Mouse (Mus musculus) liver, embryonic 13.5 days (tissue): Measurements from ENCODE around the gene Imp3. TPM values are rescaled to one million over a fixed set of nuclear protein-coding genes. Genes with fewer than 3 reads are reported as not detected.
"Not testable (repeated sequence)": the region's sequence is repeated elsewhere in the genome, so short reads cannot be mapped to it uniquely, and the experiment has no call there.

Source experiments
- ATAC-seq: fragments of 200-750 bp; cut with Nextera tagmentation; 2 replicates; pipeline ENCODE4 v1.8.0; 2017; ENCODE audit warnings: low read depth, mild to moderate bottlenecking, moderate number of reproducible peaks, moderate library complexity
- DNase-seq: peaks from one replicate; pipeline ENCODE4 v3.0.0; 2022
- H3K27ac ChIP-seq: fragments of 300-500 bp; sonication (generic); 2 replicates; pipeline ENCODE4 v1.5.1; 2015; ENCODE audit warnings: moderate library complexity, mild to moderate bottlenecking, inconsistent platforms
- H3K27me3 ChIP-seq: fragments of 300-500 bp; sonication (generic); 2 replicates; pipeline ENCODE4 v1.6.1; 2015; ENCODE audit warnings: mild to moderate bottlenecking, inconsistent platforms
- H3K36me3 ChIP-seq: fragments of 300-500 bp; sonication (generic); 2 replicates; pipeline ENCODE4 v1.6.1; 2015; ENCODE audit warnings: mild to moderate bottlenecking, inconsistent platforms
- H3K4me1 ChIP-seq: fragments of 300-500 bp; sonication (generic); replicated peaks from 2 replicates; pipeline ENCODE4 v1.6.1; 2015; ENCODE audit warnings: inconsistent platforms
- H3K4me2 ChIP-seq: fragments of 300-500 bp; sonication (generic); 2 replicates; pipeline ENCODE4 v1.6.1; 2015; ENCODE audit warnings: inconsistent platforms, mild to moderate bottlenecking, moderate library complexity
- H3K4me3 ChIP-seq: fragments of 300-500 bp; sonication (generic); replicated peaks from 2 replicates; pipeline ENCODE4 v1.5.1; 2015; ENCODE audit warnings: mild to moderate bottlenecking, inconsistent platforms
- H3K9ac ChIP-seq: fragments of 300-500 bp; sonication (generic); 2 replicates; pipeline ENCODE4 v1.6.1; 2015; ENCODE audit warnings: mild to moderate bottlenecking, inconsistent platforms
- H3K9me3 ChIP-seq: fragments of 300-500 bp; sonication (generic); replicated peaks from 2 replicates; pipeline ENCODE4 v1.6.1; 2016; ENCODE audit warnings: inconsistent platforms
- WGBS: fragments of 180-500 bp; shearing (Covaris S2); methylation state at CpG from one replicate; pipeline ENCODE4 v1.1.7; 2015; ENCODE audit not compliant: insufficient replicate concordance; 5-methylcytosine and 5-hydroxymethylcytosine counted together
- polyA plus RNA-seq: library from polyadenylated mRNA; unstranded; fragments of >200 nt; fragmentation: Nextera tagmentation; extraction: Ambion mirVana; gene quantifications from 2 replicates; pipeline ENCODE4 v1.2.1, GENCODE M21; 2015

Gene Imp3
- polyA plus RNA-seq, 1 experiment from 2014 or later: 66.1 TPM

DNA sequence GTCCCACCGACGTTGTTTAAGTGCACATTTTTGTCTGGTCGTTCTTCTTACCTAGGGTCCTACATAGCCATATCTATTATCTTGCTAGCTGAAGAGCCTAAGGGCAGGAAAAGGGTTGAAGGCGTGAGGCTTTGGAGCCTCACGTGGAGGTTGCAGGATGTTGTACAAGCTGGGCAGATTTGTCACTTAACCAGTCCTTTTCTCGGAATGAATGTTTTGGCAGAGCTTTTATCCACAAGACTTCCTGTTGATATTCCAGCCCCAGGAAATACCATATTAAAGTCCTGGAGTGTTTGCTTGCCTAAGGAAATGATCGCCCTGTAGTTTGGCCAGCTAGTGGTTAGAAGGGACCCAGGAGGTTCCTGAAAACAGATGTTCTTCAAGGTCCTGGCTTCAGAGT, 1.1 kb downstream of the Imp3 start:
- no peak for DNase-seq
- Histone ChIP-seq H3K4me2 (peak overlapping the region; percentile 97), H3K9me3 (no peaks in the 10 kb centered on the region), H3K27ac (peak overlapping the region; percentile 88; the same call in 1 of the 2 replicates), H3K36me3 (peaks cover 13% of the 10 kb centered on the region; the same call in 1 of the 2 replicates), H3K27me3 (no peaks in the 10 kb centered on the region), H3K4me3 (peak overlapping the region; percentile 89), H3K9ac (peak overlapping the region; percentile 92), H3K4me1 (peaks cover 29% of the 10 kb centered on the region)
- ATAC-seq: no peak
- under 1% methylated on average over 7 of the region's 7 CpGs for WGBS

DNA sequence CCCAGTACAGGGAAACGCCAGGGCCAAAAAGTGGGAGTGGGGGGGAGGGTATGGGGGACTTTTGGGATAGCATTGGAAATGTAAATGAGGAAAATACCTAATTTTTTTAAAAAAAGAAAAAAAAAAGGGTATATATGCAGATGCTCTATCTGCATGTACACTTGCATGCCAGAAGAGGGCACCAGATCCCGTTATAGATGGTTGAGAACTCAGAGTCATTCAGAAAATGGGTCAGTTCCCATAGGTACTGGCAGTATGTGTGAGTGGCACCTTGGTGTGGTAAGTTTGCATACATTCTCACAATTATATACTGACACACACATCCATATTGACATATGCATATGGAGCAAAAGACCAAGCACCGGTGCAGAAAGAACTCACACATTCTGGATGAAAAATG, 10.2 kb downstream of the Imp3 start:
- H3K4me3 ChIP-seq, H3K9me3 ChIP-seq, H3K4me2 ChIP-seq, H3K9ac ChIP-seq, H3K27ac ChIP-seq, ATAC-seq, H3K36me3 ChIP-seq, H3K27me3 ChIP-seq: not testable (repeated sequence)
- 16% methylated on average over 3 of the region's 3 CpGs for WGBS
- peaks cover 17% of the 10 kb centered on the region for H3K4me1 ChIP-seq
- DNase-seq: peak; percentile 29

DNA sequence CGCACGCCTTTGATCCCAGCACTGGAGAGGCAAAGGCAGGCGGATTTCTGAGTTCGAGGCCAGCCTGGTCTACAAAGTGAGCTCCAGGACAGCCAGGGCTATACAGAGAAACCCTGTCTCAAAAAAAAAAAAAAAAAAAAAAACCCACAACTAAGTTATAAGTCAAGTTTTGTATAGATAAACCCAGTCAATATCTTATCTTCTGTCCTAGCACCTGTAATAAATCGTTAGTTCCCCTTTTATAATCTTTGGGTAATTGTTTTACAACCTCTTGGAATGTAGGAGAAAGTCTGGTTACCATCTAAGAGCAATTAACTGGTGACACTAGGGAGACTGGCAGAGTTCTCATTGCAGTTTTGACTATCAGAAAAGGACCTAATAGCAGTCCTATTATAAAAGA, 11.4 kb downstream of the Imp3 start:
- H3K27me3 ChIP-seq, DNase-seq, H3K36me3 ChIP-seq, H3K9me3 ChIP-seq, H3K27ac ChIP-seq, H3K4me3 ChIP-seq, H3K4me2 ChIP-seq, ATAC-seq, H3K9ac ChIP-seq: not testable (repeated sequence)
- H3K4me1 ChIP-seq: peaks cover 17% of the 10 kb centered on the region
- 50% methylated on average over 5 of the region's 5 CpGs for WGBS

DNA sequence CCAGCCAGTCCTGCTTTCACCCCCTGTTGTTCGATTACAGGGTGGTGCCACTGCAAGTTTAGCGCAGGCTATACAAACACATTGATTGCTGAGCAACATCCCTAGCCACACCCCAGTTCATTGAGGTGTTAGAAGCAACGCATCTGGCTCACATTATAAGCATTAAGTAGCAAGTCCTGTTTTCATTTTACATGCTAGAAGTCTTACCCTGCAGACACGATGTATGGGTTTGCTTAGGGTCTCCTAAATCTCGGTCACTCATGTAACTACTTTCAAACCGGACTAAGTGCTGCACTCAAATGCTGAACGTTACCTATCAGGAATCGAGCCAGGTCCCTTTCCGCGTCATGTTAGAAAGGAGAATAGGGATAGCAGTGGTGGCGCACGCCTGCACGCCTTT, 12.5 kb downstream of the Imp3 start:
- peaks cover 17% of the 10 kb centered on the region for H3K4me1 ChIP-seq
- no peaks in the 10 kb centered on the region for H3K9me3 ChIP-seq
- H3K36me3 ChIP-seq: no peaks in the 10 kb centered on the region
- peak overlapping the region; percentile 87 for H3K4me2 ChIP-seq
- no peaks in the 10 kb centered on the region for H3K27me3 ChIP-seq
- peak overlapping the region; percentile 67 for H3K9ac ChIP-seq
- DNase-seq (no peak), ATAC-seq (no peak)
- peak overlapping the region; percentile 72 for H3K4me3 ChIP-seq
- peak overlapping the region; percentile 29 for H3K27ac ChIP-seq
- WGBS: 14% methylated on average over 13 of the region's 13 CpGs

DNA sequence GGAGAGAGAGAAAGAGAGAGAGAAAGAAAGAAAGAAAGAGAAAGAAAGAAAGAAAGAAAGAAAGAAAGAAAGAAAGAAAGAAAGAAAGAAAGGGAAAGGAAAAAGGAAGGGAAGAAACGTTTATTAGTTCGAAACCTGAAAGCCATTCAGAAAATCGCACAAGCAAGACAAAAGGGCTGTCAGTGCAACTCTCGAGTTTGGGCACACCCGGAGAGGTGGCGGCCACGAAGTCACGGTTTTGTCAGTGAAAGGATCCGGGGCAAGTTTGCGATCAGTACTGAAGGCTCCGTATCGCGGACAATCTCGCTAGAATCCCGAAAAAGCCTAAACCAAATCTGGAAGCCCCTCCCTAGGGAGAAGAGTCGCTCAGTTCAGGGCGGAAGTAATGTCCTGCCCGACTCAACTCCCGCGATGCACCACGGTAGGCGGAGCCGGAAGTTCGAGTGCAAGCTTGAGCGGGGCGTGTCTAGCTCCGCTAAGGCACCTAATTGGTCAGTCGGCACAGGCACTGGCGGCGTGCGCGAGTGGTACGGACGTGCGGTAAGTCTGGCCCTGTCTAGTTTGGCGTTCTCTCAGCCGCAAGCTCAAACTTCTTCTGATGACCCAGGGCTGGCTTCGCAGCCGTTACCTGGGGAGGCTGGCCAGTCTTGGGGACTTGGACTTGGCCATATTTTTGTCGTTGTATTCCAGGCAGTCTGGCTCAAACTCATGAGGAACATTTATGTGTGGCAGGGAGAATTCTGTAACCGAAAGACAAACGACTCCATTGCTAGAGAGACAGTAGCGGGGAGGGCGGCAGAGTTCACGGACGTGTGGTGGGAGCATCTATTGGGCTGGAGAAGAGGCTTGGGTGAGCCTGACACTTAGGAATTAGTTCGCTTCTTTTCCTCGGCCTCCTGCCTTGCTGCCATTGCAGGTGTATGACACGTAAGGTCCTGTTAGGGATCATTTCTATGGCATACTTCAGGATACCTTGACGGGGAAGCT, 13.4 kb downstream of the Imp3 start, which contains the start of gene Snupn:
Snupn (plus strand) TSS at position 465 of the 987 bp plus-strand sequence.
- peak; percentile 100 for ATAC-seq

DNA sequence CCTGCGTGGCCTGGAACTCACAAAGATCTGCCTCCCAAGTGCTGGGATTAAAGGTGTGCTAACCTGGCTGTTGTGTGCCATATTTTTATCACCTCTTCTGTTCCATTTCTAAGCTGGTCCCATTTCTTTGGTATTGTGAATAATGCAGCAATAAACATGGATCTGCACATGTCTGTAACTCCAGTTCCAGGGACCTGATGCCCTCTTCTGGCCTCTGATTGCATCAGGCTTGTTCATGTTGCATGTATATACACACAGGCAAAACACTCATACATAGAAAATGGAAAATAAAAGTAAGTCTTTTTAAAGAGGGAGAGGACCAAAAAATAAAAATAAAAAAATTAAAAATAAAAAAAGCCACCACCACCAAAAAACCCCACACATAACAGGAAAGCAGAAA, 16.3 kb downstream of the Imp3 start:
- no peaks in the 10 kb centered on the region for H3K27me3 ChIP-seq

More for the DNA sequence above, 13.4 kb downstream of the Imp3 start, which contains the start of gene Snupn:
- H3K27me3 ChIP-seq: no peaks in the 10 kb centered on the region
- peak; percentile 97 for DNase-seq
- H3K9ac ChIP-seq: peak within 1 kb of the TSS; percentile 81
- peak within 1 kb of the TSS; percentile 87 for H3K4me2 ChIP-seq
- no peaks in the 10 kb centered on the region for H3K9me3 ChIP-seq
- peaks cover 17% of the 10 kb centered on the region for H3K4me1 ChIP-seq
- WGBS: under 1% methylated on average over 50 of the region's 50 CpGs
- 0 out of 2 replicates have a peak, but pooled peaks cover 1% of the 10 kb centered on the region for H3K36me3 ChIP-seq
- H3K4me3 ChIP-seq: peak within 1 kb of the TSS; percentile 72
- H3K27ac ChIP-seq: peak within 1 kb of the TSS; percentile 83

DNA sequence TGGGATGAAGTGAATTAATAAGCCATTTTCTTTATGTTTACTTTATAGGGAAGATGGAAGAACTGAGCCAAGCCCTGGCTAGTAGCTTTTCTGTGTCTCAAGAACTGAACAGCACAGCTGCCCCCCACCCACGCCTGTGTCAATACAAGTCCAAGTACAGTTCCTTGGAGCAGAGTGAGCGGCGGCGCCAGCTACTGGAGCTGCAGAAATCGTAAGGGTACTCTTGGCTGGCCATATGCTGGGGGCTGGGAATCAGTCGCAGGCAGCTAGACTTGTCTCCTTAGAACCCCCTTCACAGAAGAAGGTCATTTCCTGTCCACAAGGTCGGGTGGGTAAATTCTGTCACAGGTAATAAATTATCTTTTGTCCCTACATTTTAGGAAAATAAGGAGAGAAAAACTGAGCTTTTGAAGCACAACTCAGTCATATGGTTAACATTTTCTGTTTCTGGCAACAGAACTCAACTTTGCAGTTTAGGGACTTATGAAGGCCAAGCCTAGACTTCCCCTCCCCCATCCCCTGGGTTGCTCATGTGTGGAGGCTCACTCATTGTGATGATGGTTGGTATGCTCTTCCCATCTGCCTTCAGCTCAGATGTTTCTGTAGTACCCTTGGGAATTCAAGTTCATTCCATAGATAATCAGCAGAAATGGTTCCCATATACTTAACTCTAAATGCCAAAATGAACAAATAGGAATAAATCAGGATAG, 19.8 kb downstream of the Imp3 start:
- H3K9me3 ChIP-seq: no peaks in the 10 kb centered on the region
- no peak for ATAC-seq
- WGBS: 69% methylated on average over 7 of the region's 7 CpGs
- no peaks in the 10 kb centered on the region for H3K27me3 ChIP-seq
- peaks cover 1% of the 10 kb centered on the region; the same call in 1 of the 2 replicates for H3K4me1 ChIP-seq
- H3K4me2 ChIP-seq: no peak overlapping the region
- no peak overlapping the region for H3K9ac ChIP-seq
- H3K4me3 ChIP-seq: no peak overlapping the region
- H3K27ac ChIP-seq: no peak overlapping the region
- H3K36me3 ChIP-seq: peaks cover 17% of the 10 kb centered on the region
- no peak for DNase-seq

More for the DNA sequence above, 16.3 kb downstream of the Imp3 start:
- H3K4me2 ChIP-seq: no peak overlapping the region
- H3K4me1 ChIP-seq: peaks cover 17% of the 10 kb centered on the region
- no peak for DNase-seq
- no peak for ATAC-seq
- H3K9ac ChIP-seq: no peak overlapping the region
- H3K27ac ChIP-seq: no peak overlapping the region
- H3K4me3 ChIP-seq: no peak overlapping the region
- 88% methylated on average over 1 of the region's 1 CpGs for WGBS
- no peaks in the 10 kb centered on the region for H3K9me3 ChIP-seq
- 0 out of 2 replicates have a peak, but pooled peaks cover 4% of the 10 kb centered on the region for H3K36me3 ChIP-seq

DNA sequence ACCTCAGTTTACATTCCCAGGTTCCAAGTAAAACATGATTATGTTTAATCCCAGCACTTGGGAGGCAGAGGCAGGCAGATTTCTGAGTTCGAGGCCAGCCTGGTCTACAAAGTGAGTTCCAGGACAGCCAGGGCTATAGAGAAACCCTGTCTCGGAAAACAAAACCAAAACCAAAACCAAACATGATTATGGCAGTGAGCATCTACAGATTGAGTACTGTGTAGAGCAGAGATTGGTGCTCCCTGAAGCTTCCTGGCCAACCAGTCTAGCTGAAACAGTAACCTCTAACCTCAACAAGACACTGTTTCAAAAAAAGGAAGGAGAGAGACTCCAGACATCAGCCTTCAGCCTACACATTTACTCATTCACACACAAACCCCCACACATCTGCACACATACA, 21.4 kb downstream of the Imp3 start:
- Histone ChIP-seq H3K27ac (no peak overlapping the region), H3K9me3 (no peaks in the 10 kb centered on the region), H3K36me3 (peaks cover 24% of the 10 kb centered on the region), H3K27me3 (no peaks in the 10 kb centered on the region), H3K4me2 (no peak overlapping the region), H3K4me3 (no peak overlapping the region), H3K4me1 (no peaks in the 10 kb centered on the region), H3K9ac (no peak overlapping the region)
- ATAC-seq (no peak), DNase-seq (no peak)
- 63% methylated on average over 2 of the region's 2 CpGs for WGBS

DNA sequence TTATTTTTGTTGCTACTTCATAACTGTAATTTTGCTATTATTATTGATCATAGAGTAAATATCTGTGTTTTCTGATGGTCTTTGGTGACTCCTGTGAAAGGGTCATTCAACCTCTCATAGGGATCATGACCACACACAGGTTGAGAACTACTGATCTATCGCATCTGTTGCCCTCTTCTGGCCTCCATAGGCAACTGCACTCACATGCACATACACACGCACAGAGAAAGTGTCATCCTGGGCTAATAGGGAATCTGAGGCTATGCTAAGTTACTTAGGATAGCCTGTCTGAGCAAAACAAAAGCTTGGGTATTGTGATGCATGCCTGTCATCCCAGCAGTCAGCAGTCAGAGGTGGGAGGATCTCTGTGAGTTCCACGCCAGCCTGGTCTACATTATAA, 24.3 kb downstream of the Imp3 start:
- H3K4me2 ChIP-seq: no peak overlapping the region
- H3K27me3 ChIP-seq: no peaks in the 10 kb centered on the region
- WGBS: 83% methylated on average over 3 of the region's 3 CpGs
- H3K36me3 ChIP-seq: peaks cover 25% of the 10 kb centered on the region
- H3K9me3 ChIP-seq: no peaks in the 10 kb centered on the region
- no peaks in the 10 kb centered on the region for H3K4me1 ChIP-seq
- H3K27ac ChIP-seq: no peak overlapping the region
- no peak overlapping the region for H3K4me3 ChIP-seq
- H3K9ac ChIP-seq: no peak overlapping the region
- no peak for ATAC-seq
- DNase-seq: no peak

DNA sequence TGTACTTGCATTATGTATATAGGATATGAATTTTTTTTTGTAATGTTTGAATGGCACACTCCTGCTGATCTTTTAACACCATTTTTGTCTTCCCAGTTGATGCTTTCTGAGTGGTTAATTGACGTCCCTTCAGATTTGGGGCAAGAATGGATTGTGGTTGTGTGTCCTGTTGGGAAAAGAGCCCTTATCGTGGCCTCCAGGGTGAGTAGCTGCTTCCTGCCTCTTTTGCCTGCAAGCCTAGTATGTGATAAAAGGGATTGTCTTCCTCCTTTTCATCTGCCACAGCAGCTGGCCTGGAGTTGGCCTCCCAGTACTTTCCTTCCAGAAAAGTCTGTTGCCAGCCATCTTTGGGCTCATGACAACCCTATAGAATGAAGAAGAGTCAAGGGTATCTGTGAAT, 32.9 kb downstream of the Imp3 start:
- H3K36me3 ChIP-seq: 0 out of 2 replicates have a peak, but pooled peaks cover 8% of the 10 kb centered on the region
- ATAC-seq (no peak), DNase-seq (no peak)
- H3K4me2 ChIP-seq: no peak overlapping the region
- H3K9me3 ChIP-seq: no peaks in the 10 kb centered on the region
- H3K27ac ChIP-seq: no peak overlapping the region
- H3K27me3 ChIP-seq: no peaks in the 10 kb centered on the region
- H3K4me3 ChIP-seq: no peak overlapping the region
- H3K9ac ChIP-seq: no peak overlapping the region
- peaks cover 7% of the 10 kb centered on the region; the same call in 1 of the 2 replicates for H3K4me1 ChIP-seq
- WGBS: 21% methylated on average over 2 of the region's 2 CpGs

DNA sequence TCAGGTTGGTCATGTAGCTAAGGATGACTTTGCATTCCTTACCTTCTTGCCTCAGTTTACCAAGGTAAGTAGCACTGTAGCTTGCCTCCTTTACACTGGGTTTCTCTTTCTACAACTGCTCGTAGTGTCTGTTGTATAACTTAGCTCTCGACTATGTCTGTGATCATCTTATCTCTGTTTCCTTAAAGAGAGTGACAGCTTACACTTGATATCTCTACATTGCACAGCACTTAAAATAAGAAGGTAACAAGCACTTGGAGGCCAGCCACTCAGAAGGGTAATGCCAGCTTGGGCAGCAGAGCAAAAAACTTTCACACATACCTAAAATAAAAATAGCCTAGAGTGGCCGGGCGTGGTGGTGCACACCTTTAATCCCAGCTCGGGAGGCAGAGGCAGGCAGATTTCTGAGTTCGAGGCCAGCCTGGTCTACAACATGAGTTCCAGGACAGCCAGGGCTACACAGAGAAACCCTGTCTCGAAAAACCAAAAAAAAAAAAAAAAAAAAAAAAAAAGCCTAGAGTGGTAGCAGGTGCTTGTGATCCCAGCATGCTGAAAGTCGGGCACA, 36.8 kb downstream of the Imp3 start:
- ATAC-seq: no peak
- Histone ChIP-seq H3K4me1 (peaks cover 7% of the 10 kb centered on the region; the same call in 1 of the 2 replicates), H3K9me3 (no peaks in the 10 kb centered on the region), H3K4me2 (no peak overlapping the region), H3K9ac (no peak overlapping the region), H3K27ac (no peak overlapping the region), H3K27me3 (no peaks in the 10 kb centered on the region), H3K36me3 (0 out of 2 replicates have a peak, but pooled peaks cover 8% of the 10 kb centered on the region), H3K4me3 (no peak overlapping the region)
- WGBS: 60% methylated on average over 8 of the region's 8 CpGs
- no peak for DNase-seq
